Mouse (Mus musculus) right cerebral cortex, adult 18-20 months (tissue): Measurements from ENCODE around the gene Gm12185.
"Not testable (repeated sequence)": the region's sequence is repeated elsewhere in the genome, so short reads cannot be mapped to it uniquely, and the experiment has no call there.

Experiments used
- DNase-seq: peaks from one replicate; pipeline ENCODE4 v3.0.0; 2022; ENCODE audit warnings: mixed read lengths

The Gm12185 gene

DNA sequence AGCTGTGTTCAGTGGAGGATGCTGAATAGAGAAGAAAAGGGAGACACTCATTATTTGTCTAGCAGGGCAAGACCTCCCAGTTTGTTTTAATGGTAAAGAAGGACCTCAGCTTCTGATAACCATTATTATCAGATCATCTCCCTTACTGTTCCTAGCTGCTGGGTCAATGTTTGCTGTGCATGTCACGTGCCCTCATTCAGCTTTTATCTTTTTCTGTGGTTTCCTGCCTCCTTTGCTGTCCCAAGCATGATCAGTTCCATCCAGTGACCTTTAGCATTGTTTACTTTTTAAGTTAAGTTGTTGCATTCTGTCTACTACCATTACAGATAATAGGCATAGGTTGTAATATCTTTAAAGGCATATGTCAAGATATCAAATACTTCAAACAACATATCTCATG is 83.6 kb downstream of the Gm12185 start:
- DNase-seq: no peak

DNA sequence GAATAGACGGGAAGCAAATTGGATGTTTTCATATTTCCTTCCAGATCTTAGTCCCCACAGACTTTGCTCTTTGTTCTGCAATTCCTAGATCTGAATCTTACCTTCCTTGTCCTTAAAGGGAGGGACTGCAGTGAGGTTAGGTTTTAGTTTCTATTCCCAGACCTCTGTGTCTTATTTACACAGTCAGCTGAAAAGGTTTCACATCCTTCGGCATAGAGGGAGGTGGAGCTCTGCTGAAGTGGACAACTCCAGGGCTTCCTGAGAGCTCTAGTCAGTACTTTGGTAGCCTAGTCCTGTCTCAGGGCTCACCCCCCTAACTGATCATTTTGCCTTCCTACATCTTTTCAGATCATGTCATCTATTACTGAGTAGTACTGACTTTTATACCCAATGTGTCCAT is 90.0 kb downstream of the Gm12185 start, which contains the start of gene Gm5431:
Gene Gm5431, minus strand, starts transcription at position 194 of the 400 bp plus-strand sequence.
- no peak for DNase-seq

DNA sequence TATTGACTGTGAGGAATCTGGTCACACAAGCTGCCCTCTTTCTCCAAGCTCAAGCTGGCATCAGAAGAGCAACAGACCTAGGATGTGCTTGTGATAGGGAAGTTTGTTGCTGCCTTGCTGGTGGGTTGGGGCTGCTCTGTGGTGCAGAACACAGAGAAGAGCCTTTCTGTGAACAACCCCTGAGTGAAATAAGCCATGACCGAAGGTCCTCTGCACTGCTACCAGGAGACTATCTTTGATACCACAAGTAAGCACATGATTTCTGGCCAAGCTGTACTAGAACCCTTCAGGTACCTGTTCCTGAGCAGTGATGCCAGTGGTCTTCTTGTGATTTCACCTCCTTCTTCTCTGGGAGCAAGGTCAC is 90.5 kb downstream of the Gm12185 start:
- not testable (repeated sequence) for DNase-seq

DNA sequence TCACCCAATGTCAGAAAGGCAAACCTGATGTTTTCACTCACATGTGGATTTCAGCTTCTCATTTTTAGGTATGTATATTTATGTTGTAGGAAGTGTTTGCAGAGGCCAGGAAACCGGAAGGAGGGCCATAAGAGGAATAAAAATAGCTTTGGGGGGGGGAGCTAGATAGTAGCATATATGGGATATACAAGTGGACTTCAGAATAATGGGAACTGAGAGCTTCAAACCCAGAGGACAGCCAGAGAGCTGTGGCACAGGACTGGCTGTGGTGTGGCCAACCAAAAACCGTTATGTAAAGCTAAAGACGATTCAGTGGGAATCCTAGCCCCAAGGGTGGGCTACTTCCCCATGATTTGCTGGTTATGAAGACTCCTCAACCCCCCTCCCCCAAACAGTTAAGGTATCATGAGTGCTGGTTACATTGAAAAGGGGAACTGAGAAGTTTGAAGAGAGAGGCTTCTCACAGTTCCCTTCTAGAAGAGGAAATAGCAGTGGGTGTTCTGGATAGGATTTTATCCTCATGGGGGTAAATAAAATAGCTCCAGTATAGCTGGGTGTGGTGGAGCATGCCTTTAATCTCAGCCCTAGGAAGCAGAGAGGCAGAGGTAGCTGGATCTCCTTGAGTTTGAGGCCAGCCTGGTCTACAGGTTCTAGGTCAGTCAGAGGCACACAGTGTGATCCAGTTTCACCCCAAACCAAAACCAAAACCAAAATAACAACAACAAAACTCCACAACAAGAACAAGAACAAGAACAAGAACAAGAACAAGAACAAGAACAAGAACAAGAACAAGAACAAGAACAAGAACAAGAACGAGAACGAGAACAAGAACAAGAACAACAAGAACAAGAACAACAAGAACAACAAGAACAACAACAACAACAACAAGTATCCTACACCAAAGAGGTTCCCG is 91.1 kb downstream of the Gm12185 start:
- not testable (repeated sequence) for DNase-seq

DNA sequence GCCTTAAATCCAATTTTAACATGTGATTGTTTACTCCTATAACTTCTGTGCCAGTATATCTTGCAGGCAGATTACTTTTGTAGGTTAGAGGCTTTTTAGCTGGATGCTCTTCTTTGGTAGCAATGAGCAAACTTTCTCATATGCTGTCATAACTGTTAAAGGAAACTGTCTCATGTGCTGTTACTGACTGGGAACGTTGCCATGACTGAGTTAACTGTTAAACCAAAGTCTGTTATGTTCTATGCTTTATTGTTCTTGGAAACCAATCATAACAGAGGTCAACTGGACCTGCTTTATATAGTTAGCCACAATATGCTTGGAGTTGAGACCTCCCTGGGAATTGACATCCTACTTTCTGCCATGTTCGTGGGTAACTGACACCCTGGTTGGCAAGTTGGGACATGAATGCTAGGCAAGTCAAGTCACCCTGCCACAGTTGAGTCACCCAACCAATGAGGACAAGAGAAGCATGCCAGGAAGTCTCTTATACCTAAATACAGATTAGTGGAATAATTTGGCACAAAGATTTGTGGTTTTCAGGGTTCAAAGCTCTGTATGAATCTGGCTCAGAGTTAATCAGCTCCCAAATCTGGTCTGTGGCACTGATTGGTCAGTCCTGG is 93.1 kb downstream of the Gm12185 start:
- no peak for DNase-seq

DNA sequence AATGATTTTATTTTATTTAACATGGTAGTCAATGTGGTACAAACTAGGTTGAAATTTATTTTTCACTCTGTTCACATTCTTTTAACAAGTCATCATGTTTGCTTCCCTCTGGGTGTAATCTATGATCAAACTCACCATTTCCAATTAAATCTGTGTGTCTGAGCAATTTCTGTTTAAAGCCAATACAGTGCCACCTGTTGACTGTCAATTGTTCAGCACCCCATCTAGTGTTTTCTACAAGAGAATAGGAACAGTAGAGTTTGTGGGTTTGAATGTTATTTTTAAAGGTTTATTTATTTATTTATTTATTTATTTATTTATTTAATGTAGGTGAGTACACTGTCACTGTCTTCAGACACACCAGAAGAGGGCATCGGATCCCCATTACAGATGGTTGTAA is 115.3 kb downstream of the Gm12185 start:
- no peak for DNase-seq

DNA sequence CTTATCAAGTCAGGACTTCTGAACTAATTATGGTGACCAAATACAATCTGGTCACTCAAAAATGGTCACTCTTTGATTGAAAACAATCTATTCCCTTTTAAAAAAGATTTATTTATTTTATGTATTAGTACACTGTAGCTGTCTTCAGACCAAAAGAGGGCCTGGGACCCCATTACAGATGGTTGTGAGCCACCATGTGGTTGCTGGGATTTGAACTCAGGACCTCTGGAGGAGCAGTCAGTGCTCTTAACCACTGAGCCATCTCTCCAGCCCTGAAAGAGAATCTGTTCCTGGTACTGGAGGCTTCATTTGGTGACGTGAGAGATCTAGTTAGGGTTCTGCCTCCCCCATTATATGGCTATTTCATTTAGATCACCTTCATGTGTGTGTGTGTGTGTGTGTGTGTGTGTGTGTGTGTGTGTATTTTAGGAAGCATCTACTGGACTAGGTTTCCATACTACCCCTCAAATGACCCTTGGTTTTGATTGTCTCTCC is 116.6 kb downstream of the Gm12185 start:
- DNase-seq: not testable (repeated sequence)

DNA sequence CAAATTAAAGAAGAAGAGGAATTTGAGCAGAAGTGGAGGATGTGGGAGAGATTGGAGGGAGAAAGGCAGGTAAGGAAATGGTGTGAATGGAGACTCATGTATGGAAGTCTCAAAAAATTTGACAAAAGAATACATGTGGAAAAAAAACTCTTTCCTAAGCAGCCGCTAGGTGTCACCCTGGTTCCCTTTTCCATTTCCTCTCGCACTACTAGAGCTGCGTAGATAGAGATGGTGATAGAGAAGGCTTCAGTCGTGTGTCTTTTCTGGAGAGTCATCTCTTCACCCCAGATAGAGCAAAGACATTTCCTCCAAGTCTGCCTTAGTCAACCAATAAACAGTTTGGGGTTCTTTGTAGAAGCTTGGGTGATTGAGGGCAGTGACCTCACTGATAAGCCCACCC is 117.6 kb downstream of the Gm12185 start:
- DNase-seq: peak; percentile 62

DNA sequence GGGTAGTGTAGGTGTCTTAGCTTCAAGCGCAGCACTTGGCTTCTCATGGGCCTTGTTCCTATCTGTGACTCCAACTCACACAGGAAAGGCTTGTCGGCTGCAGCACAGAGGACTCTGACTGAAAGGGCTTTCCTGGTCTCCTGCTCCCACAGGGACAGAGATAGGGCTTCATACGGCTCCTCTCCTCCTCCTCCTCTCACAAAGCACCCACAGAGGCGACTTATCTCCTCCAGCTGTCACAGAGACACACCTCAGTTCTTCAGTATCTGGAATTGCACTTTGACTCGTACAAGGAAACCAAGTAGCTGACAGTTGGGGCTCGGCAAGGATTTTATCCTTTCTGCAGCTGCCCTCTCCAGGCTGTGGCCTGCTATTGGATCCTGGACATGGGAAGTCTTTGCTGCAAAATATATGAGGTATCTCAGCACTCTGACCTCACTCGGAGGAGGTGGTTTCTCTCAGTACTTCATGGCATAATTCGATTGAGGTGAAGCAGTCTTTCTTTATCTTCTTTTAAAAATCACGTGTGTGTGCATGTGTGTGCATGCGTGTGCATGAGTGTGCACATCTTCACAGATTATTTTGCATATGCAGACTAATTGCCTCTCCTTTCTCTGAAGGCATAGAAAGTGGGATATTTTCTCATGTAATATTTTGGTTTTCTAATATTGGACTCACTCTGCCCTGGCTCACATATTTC is 118.3 kb downstream of the Gm12185 start:
- DNase-seq: no peak

DNA sequence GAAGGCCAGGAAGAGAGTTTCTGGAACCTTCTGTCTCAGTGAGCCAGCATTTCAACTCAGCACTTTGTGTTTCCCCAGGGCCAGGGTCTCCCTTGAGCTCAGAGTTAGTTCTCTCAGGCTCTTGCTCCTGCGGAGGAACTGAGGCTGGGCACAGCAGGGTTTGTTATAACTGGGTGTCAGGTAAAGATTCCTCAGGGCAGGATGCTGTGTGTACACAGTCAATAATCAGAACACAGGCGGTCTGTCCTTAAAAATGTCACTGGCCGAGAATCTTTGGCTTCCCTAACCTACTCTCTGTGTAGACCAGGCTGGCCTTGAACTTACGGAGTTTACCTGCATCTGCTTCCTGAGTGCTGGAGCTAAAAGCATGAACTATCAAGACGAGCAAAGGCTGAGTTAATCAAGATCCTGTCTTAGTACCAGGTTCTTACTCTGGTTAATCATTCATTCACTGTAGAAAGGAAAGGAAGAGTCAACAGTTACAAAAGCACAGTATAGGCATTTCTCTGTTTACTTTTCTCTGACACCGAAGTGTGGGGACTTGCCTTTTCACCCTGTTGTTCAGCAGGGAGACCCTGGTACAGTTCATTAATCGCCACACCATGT is 119.2 kb downstream of the Gm12185 start:
- DNase-seq: no peak

DNA sequence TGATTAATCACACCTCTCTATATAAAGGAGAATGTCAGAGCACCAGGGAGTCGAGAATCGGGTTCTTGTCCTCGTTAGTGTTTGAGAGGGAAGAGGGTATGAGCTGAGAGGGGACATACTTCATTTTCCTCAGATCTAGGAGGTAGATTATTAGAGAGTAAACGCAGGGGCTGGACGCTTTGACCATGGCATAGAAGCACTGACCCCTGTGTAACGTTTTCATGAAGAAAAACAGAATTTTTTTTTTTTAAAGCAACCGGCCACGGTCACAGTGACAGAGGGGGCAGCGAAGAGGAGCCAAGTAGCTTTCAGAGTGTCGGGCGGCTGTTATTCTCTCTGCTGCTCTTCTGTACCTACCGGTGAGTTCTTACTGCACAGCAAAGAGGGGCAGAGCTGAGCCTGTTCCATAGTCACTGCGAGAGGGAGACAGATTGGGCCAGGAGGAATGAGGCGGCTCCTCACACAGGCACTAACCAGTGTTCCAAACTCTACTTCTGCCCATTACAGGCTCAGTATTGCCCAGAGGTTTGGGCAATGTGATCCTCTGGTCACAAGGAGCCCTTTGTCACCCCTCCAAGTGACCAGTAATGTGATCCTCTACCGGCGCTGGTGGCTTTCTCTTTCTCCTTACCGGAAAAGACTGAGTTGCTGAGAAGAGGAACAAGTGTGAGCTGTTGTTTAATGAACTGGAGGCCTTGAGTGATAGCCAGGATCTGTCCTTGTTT is 120.0 kb downstream of the Gm12185 start:
- peak; percentile 23 for DNase-seq

DNA sequence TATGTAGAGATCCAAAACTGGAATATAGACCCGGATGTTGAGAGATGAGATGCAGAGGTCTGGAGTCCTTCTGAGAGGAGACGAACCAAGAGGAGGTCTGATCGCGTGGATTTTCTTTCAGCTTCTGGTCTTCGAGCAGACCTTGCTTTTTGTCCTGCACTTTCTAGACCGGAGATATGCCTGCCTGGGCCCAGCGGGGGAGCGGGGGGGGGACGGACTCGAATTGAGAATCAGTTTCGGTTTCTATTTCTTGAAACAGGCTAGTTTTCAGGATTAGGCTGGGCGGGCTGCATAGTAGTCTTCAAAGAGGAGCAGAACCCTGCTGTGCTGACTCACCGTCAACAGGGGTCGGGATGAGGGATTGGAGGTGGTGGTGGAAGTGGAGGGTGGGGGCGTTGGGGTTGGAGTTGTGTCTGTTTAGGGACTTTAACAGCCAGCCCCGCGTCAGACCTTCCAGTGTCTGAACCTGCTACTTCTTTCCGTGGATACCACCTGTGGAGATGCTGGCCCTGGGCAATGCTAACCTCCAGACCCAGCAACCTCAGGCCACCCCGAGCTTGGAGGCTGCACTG is 120.7 kb downstream of the Gm12185 start, which contains the start of gene Irgm1:
Gene Irgm1, minus strand, starts transcription at position 483 of the 572 bp plus-strand sequence.
- DNase-seq: peak; percentile 26

DNA sequence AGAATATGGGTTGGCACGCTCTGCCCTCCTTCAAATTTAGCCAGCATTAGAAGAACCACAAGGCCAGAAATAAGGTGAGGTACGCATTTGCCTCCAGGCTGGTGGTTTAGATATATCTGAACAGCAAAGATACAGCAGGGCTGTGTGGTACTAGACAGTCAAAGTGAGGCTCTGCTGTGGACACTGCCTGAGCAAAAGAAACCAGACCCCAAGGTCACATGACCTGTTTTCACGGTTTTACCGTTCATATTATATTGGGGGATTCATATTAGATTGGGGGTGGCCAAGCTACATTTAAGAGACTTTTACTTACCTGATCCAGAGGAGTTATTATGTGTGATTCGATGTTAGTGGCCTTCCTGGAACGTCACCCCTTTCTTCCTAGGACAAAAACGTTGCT is 121.2 kb downstream of the Gm12185 start:
- DNase-seq: no peak

DNA sequence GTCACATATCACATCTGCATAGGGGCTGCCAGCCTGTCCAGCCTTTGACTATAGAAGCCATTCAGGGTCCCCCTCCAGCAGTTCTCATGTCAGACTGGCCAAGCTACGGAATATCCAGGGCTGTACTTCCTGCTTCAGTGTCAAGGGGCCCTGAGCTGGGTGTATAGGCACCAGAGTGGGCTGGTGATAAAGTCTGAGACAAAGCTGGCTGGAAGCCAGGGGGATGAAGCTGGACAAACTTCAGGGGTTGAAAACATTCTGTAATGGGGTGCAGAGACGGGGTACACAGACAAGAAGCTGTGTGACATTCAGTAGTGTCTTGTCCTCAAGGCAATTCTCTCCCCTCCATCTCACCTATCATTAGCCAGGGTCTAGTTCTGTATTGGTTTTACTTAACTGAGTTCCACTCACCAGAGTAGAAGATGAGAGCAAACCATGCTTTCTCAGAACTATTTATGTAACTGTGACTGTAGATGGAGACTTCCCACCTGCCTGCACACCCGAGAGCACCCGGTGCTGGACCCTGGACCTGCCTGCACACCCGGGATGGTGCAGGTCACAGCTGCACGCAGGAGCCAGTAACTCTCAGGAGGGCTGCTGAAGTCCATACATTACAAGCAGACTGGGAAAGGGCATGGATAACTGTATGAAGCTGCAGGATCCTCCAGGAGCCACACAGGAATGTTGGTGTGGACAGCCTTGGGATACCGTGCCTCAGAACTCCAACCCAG is 122.5 kb downstream of the Gm12185 start:
- DNase-seq: no peak

DNA sequence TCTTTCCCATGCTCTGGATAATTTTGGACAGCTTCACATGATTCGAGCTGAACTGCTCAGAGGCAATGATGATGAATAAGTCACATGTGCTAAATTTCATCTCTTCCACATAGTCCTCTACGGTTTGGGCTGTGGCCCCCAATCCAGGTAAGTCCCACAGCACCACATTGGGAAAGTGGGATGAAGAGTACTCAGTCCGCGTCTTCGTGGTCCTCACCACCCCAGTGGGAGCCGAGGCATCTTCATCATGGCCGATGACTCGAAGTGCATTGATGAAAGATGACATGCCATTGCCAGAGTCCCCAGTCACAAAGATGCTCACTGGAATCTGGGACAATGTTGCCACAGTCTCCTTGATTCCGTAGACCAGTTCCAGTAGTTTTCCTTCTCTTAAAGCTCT is 125.5 kb downstream of the Gm12185 start:
- DNase-seq: no peak

DNA sequence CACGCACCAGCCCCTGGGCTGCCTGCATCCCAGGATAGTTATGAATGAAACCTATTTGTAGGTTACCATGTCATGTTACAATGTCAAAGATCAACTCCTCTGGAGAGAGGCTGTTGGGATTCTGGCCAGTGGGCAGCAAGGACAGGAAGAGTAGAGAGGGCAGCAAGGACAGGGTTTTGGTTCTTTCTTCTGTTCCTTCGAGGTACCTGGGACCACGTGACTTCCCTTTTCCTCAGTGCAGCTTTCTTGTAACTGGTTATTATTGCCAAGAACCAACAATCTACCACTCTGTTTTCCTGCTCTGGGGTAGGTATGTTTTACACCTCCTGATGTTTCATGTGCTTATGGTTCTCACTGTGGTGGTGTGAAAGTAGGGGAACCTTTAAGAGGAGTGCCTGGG is 128.2 kb downstream of the Gm12185 start:
- DNase-seq: no peak

DNA sequence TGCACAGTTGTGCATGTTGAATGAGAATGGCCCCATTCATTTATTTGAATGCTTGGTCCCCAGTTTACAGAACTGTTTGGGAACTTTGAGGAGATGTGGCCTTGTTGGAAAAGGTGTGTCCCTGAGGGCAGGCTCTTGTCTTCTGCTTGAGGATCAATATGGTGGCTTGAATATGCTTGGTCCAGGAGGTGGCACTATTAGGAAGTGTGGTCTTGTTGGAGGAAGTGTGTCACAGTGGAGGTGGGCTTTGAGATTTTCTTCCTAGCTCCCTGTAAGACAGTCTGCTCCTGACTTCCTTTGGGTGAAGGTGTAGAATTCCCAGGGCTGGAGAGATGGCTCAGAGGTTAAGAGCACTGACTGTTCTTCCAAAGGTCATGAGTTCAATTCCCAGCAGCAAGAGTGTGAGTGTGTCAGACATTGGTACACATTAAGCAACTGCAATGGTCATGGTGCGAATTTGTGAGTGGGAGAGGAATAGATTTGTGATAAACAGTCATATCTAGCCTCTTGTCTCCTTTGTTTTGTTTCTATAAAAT is 129.2 kb downstream of the Gm12185 start:
- no peak for DNase-seq

DNA sequence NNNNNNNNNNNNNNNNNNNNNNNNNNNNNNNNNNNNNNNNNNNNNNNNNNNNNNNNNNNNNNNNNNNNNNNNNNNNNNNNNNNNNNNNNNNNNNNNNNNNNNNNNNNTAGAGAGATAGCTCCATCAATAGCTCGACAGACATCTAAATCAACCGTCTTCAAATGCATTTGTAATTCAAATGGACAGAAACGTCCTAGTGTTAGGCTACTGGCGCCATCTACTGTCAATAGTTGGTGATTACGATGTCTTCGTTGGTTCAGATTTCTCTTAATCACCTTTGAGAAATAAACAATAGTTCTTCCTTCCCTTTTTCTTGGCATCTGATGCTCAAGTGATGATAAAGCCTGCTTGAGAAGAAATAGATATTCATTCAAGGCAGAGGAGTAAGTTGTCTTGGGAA is 133.0 kb downstream of the Gm12185 start:
- peak; percentile 55 for DNase-seq
